Mouse (Mus musculus) liver, adult (tissue): Measurements from ENCODE around the gene Memo1.

Source experiments
- GATA4 ChIP-seq: IDR thresholded peaks from 2 replicates; pipeline ENCODE4 v1.6.1; 2014; ENCODE audit warnings: mild to moderate bottlenecking, low read length; ENCODE audit not compliant: insufficient replicate concordance

Gene Memo1

DNA sequence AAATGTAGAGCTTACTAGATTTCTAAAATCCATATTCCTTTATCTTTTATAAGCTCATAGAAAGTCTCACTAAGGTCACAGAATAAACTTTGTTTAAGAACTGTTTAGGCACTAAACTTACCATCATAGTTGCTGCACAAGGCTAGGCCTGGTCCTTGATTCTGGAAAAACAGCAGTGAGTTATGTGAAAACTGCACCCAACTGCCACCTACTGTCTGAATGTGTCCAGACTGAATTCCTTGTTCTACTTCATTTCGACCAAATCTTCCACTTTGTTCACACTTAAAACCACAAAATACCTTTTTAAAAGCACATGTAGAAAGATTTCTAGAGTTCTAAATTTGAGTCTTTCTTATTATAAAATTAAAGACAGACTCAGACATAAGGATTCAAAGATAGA is 101.9 kb downstream of the Memo1 start:
- no peak for TF ChIP-seq GATA4

GRCm38 (mm10) chr17:74191446-74191845 is 103.9 kb downstream of the Memo1 start:
- no peak for TF ChIP-seq GATA4

- no peak for TF ChIP-seq GATA4
These were observed 109.1 kb downstream of the Memo1 start for GRCm38 (mm10) chr17:74186197-74186596.

DNA sequence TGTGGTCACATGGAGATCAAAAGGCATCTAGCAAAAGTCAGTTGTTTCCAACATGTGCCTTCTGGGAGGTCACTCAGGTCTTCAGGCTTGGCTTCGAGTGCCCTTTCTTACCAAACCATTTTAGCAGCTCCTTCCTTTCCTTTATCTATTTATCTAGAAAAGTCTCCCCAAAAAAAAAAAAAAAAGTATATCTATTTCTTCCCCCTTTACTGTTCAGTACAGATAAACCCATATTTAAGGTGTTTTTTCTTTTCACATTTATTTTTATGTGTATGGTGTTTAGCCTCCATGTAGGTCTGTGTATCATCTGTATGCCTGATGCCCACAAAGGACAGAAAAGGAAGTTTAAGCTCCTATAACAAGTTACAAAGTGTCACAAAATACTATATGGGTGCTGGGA is 110.6 kb downstream of the Memo1 start:
- no peak for TF ChIP-seq GATA4

DNA sequence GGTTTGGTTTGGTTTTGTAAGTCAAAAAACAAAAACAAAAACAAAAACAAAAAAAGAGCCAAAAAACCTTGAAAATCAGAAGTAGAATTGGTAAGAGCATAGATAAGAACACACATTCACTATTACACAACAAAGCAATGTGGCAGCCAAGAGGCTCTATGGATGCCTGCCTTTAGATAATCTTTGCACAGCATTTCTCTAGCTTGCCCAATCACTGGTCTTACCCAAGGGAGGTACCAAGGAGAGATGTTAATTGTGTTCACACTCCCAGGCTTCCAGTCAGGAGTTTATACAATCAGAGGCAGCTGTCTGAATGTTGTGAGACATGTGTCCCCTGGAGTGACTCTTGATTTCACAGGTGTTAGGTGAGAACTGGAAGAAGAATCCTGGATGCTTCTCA is 114.4 kb downstream of the Memo1 start:
- no peak for TF ChIP-seq GATA4

DNA sequence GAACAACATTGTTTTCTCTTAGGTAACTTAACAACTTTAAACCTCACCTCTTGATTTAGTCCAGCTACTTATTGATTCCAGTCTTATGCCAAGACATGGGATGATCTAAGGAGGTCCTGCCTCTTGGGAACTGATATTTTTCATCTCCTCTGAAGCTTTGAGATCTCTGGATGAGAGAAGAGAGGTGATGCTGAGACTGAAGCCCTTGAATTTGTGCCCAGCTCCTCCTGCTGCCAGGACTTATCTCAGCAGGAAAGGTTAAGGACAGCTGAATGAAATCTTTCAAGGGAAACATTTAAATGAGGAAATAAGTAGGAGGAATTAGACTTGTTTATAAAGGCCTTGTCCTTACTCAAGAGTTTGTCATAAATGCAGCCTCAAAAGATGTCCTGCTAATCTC is 121.6 kb downstream of the Memo1 start:
- no peak for TF ChIP-seq GATA4

GRCm38 (mm10) chr17:74172834-74173233 is 122.5 kb downstream of the Memo1 start:
- no peak for TF ChIP-seq GATA4

DNA sequence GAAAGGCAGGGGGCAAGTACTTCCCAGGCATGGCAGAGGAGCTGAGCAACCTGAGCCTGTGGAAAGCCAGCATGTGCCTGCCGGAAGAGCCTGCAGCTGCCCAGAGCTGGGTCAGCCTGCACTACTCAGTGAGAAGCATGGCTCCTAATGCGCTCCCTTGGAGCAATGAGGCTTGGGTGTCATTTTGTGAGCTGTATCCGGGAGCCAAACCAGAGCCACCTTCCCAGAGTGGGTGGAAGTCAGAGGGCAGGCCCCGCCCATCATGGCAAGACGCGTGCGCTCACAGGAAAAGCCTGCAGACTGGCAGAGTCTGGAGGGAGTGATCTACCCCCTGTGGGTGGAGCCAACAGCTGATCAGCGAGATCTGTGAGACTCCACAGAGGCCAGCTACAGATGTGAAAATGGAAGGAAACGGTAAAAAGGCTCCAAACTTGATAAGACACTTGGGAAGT is 135.9 kb downstream of the Memo1 start:
- TF ChIP-seq GATA4, result no peak

DNA sequence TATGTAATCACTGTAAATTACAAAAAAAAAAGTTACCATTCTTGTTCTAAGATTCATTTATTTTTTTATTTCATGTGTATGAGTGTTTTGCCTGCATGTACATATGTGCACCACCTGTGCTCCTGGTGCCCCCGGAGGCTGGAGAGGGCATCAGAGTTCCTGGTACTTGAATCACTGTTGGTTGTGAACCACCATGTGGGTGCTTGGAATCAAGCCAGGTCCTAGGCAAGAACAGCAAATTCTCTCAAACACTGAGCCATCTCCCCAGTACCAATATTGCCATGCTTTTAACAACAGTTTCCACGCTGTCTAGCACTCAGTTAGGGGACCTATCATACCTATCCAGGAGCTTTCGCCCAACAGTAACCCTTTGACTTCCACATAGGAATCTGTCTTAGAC is 137.2 kb downstream of the Memo1 start:
- TF ChIP-seq GATA4, result no peak
